Mouse (Mus musculus) intestine, embryonic 14.5 days (tissue): Measurements from ENCODE around the gene Gm7247. TPM values are rescaled to one million over a fixed set of nuclear protein-coding genes. Genes with fewer than 3 reads are reported as not detected.
"Not testable (repeated sequence)": the region's sequence is repeated elsewhere in the genome, so short reads cannot be mapped to it uniquely, and the experiment has no call there.

Experiments used
- ATAC-seq: fragments of 200-750 bp; cut with Nextera tagmentation; replicated peaks from 2 replicates; pipeline ENCODE4 v1.8.0; 2017; ENCODE audit warnings: low read depth, moderate number of reproducible peaks, moderate TSS enrichment, moderate library complexity; ENCODE audit not compliant: low FRiP score, low TSS enrichment
- DNase-seq: peaks from one replicate; pipeline ENCODE4 v3.0.0-alpha.2; 2018; ENCODE audit warnings: low spot score
- H3K27ac ChIP-seq: fragments of 300-500 bp; sonication (generic); 2 replicates; pipeline ENCODE4 v1.5.1; 2014; ENCODE audit warnings: low read depth, mild to moderate bottlenecking, control low read depth
- H3K27me3 ChIP-seq: fragments of 300-500 bp; sonication (generic); replicated peaks from 2 replicates; pipeline ENCODE4 v1.6.1; 2014; ENCODE audit warnings: low read length, control low read depth; ENCODE audit not compliant: control insufficient read depth, insufficient read depth
- H3K36me3 ChIP-seq: fragments of 300-500 bp; sonication (generic); 2 replicates; pipeline ENCODE4 v1.6.1; 2014; ENCODE audit warnings: low read length, control low read depth; ENCODE audit not compliant: control insufficient read depth, insufficient read depth
- H3K4me1 ChIP-seq: fragments of 300-500 bp; sonication (generic); replicated peaks from 2 replicates; pipeline ENCODE4 v1.6.1; 2014; ENCODE audit warnings: low read length, control low read depth, mixed read lengths; ENCODE audit not compliant: control insufficient read depth, insufficient read depth
- H3K4me2 ChIP-seq: fragments of 300-500 bp; sonication (generic); 2 replicates; pipeline ENCODE4 v1.6.1; 2014; ENCODE audit warnings: low read length
- H3K4me3 ChIP-seq: fragments of 300-500 bp; sonication (generic); 2 replicates; pipeline ENCODE4 v1.5.1; 2014; ENCODE audit warnings: low read depth, low read length, control low read depth, mixed read lengths
- H3K9ac ChIP-seq: fragments of 300-500 bp; sonication (generic); 2 replicates; pipeline ENCODE4 v1.6.1; 2014; ENCODE audit warnings: mild to moderate bottlenecking, low read length
- H3K9me3 ChIP-seq: fragments of 300-500 bp; sonication (generic); 2 replicates; pipeline ENCODE4 v1.6.1; 2016; ENCODE audit warnings: low read length, control low read depth; ENCODE audit not compliant: control insufficient read depth
- WGBS: fragments of 180-500 bp; shearing (Covaris S2); extraction: QIAGEN DNeasy Blood & Tissue Kit; methylation state at CpG from one replicate; pipeline ENCODE4 v1.1.7; 2014; 5-methylcytosine and 5-hydroxymethylcytosine counted together
- polyA plus RNA-seq: library from polyadenylated mRNA; unstranded; fragments of >200 nt; fragmentation: Nextera tagmentation; extraction: Ambion mirVana; gene quantifications from 2 replicates; pipeline ENCODE4 v1.2.1, GENCODE M21; 2014

Gm7247 gene
- polyA plus RNA-seq, 1 experiment from 2014 or later, result not detected

DNA sequence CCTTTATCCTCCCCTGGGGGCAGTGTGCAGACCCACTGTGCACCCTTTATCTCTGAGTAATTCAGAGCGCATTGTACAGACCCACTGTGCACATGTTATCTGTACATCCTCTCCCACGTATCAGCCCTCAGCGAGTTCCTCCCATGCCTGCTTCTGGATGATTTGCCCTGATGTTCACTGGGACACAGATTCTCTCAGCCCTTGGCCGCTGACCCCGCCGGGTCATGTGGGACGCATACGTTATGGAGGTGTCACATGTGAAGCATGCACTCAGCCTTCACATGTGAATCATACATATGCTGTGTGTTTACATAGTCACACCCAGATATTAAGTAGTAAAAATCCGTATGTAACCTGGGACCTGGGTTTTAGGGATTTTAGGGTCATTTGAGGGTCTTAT lies 26.7 kb downstream of the Gm7247 start:
- no peak overlapping the region for H3K4me3 ChIP-seq
- H3K27ac ChIP-seq, result no peak overlapping the region
- DNase-seq (peak; percentile 70), ATAC-seq (0 out of 2 replicates have a peak, but pooled peaks have one; percentile 24)
- no peaks in the 10 kb centered on the region for H3K27me3 ChIP-seq
- H3K4me1 ChIP-seq, result no peaks in the 10 kb centered on the region
- no peaks in the 10 kb centered on the region for H3K36me3 ChIP-seq
- WGBS, result 94% methylated on average over 9 of the region's 9 CpGs
- H3K9me3 ChIP-seq, result 0 out of 2 replicates have a peak, but pooled peaks cover 8% of the 10 kb centered on the region
- H3K4me2 ChIP-seq, result no peak overlapping the region
- H3K9ac ChIP-seq, result no peak overlapping the region

DNA sequence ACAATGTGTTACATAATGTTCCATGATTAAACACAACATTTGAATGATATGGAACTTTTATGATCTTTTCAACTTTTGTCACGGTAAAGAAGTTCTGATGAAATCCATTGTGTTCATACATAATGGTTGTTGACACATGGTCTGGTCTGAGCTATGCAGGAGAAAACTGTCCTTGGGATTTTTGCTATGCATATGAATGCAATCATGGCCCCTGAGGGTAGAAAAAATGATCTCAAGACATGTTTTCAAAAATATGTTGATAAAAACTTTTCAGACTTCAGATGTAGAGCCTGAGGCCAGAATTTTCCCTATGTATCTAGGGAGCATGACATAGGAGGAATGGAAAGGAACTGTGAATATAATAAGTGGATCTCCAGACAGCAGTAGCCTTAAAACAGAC lies 49.0 kb downstream of the Gm7247 start, which contains the start of gene Vmn2r88:
TSS of gene Vmn2r88 (plus strand) at position 301 of the 400 bp plus-strand sequence.
- Histone ChIP-seq H3K9ac (no peak within 1 kb of the TSS), H3K4me2 (no peak within 1 kb of the TSS), H3K4me3 (no peak within 1 kb of the TSS), H3K4me1 (no peaks in the 10 kb centered on the region), H3K27me3 (no peaks in the 10 kb centered on the region), H3K36me3 (no peaks in the 10 kb centered on the region), H3K9me3 (no peaks in the 10 kb centered on the region), H3K27ac (no peak within 1 kb of the TSS)
- 85% methylated on average over 1 of the region's 1 CpGs for WGBS
- ATAC-seq (no peak), DNase-seq (no peak)

DNA sequence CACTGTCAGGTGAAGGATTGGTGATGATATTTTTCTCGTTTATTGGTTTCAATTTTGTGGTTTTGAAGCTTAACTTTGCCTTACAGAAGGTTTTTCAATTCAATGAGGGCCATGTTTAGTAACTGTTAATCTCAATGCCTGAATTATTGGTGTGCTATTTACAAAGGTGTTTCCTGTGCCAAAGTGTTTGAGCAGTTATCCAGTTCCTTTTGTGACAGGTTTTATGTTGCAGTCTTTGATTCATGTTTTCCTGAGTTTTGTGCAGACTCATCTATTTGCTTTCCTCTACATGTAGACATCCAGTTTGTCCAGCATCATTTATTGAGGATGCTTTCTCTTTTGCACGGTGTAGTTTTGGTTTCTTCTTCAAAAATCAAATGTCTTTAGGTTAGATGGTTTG lies 62.3 kb downstream of the Gm7247 start:
- WGBS, result 66% methylated on average over 2 of the region's 2 CpGs
- Histone ChIP-seq H3K4me1 (no peaks in the 10 kb centered on the region), H3K27me3 (no peaks in the 10 kb centered on the region), H3K4me2 (no peak overlapping the region), H3K9me3 (no peaks in the 10 kb centered on the region), H3K27ac (no peak overlapping the region), H3K36me3 (no peaks in the 10 kb centered on the region), H3K4me3 (no peak overlapping the region), H3K9ac (no peak overlapping the region)
- DNase-seq, result no peak
- no peak for ATAC-seq

DNA sequence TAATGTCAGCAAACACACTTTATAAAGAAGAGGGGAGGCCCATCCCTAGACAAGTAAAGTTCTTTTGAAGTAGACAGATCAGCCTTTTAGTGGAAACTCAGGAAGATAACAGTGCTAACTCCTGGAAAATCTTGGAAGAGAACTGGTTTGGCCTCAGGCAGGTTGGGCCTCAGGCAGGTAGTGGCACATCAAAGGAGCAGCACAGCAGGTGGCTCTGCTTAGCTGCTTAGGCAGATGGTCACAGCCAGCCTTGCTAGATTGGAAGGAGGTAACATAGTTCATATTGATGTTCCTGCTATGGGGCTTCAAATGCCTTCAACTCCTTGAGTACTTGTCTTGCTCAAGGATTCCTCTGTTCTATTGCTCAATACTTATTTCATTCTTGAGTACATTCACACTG lies 68.6 kb downstream of the Gm7247 start:
- H3K27ac ChIP-seq, H3K27me3 ChIP-seq, H3K9ac ChIP-seq, H3K9me3 ChIP-seq, DNase-seq, H3K4me2 ChIP-seq, H3K36me3 ChIP-seq, H3K4me1 ChIP-seq, H3K4me3 ChIP-seq, ATAC-seq: not testable (repeated sequence)

DNA sequence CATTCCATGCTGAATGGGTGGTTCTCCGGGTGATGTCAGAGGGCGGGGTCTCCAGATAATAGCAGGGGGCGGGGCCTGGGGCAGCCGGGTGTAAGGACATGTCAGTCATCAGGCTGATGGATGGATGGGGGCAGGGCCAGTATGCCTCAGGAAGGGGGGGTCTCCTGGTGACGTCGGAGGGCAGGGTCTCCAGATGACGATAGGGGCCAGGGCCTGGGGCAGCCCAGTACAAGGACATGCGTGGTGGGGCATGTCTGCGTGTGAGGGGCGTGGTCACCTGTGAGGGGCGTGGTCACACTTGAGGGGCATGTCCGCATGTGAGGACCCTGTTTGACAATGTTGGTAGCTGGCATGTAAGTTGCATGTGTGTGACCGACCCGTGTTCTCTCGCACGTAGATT lies 73.0 kb downstream of the Gm7247 start:
- H3K4me1 ChIP-seq, result no peaks in the 10 kb centered on the region
- 0 out of 2 replicates have a peak, but pooled peaks cover 5% of the 10 kb centered on the region for H3K9me3 ChIP-seq
- H3K4me2 ChIP-seq, result no peak overlapping the region
- ATAC-seq (no peak), DNase-seq (no peak)
- H3K36me3 ChIP-seq, result no peaks in the 10 kb centered on the region
- no peak overlapping the region for H3K9ac ChIP-seq
- H3K27me3 ChIP-seq, result no peaks in the 10 kb centered on the region
- no peak overlapping the region for H3K4me3 ChIP-seq
- WGBS, result 93% methylated on average over 16 of the region's 16 CpGs
- no peak overlapping the region for H3K27ac ChIP-seq

DNA sequence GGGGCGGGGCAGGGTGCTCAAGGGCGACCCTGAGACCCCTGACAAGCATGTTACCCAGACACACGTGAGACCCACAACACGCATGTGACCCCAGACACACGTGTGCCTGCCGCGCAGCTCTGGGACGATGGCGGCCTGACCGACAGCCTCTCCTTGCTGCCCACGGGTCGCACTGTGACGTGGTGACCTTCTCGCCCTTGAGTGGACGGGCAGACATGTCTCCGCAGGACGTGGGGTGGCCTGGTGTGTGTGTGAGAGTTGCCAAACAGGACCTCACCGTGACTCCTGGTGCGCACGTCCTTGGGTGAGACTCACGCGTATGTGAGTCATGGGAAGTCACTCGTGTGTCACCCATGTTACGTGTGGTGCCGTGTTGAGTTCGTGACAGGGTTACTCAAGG lies 73.5 kb downstream of the Gm7247 start:
- 95% methylated on average over 26 of the region's 26 CpGs for WGBS

DNA sequence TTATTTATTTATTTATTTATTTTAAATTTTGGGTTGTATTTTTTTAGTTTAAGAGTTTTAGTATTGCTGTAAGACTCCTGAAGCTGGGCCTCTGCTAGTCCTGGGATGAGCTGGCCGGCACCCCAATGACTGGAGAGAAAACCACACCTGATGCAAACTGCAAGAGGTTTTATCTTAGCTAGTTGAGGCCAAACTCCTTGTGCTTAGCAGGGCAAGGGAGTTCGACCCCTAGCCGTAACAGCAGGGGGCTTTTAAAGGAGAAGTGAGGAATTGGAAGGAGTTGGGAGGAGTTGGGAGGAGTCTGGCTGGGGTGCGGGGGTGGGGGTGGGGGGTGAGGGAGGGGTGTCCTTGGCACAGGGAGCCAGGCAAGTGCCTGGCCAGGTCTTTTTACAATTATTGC lies 77.4 kb downstream of the Gm7247 start:
- WGBS, result 84% methylated on average over 4 of the region's 4 CpGs
- no peak overlapping the region for H3K9ac ChIP-seq
- ATAC-seq (no peak), DNase-seq (peak; percentile 51)
- H3K4me3 ChIP-seq, result no peak overlapping the region
- H3K4me2 ChIP-seq, result no peak overlapping the region
- no peaks in the 10 kb centered on the region for H3K4me1 ChIP-seq
- H3K27me3 ChIP-seq, result no peaks in the 10 kb centered on the region
- H3K36me3 ChIP-seq, result no peaks in the 10 kb centered on the region
- H3K9me3 ChIP-seq, result 0 out of 2 replicates have a peak, but pooled peaks cover 5% of the 10 kb centered on the region
- H3K27ac ChIP-seq, result no peak overlapping the region

More for the DNA sequence above, 73.5 kb downstream of the Gm7247 start:
- no peak for DNase-seq
- no peak overlapping the region for H3K4me2 ChIP-seq
- H3K4me3 ChIP-seq, result no peak overlapping the region
- ATAC-seq, result no peak
- H3K27ac ChIP-seq, result no peak overlapping the region
- H3K27me3 ChIP-seq, result no peaks in the 10 kb centered on the region
- H3K36me3 ChIP-seq, result no peaks in the 10 kb centered on the region
- 0 out of 2 replicates have a peak, but pooled peaks cover 5% of the 10 kb centered on the region for H3K9me3 ChIP-seq
- no peak overlapping the region for H3K9ac ChIP-seq
- no peaks in the 10 kb centered on the region for H3K4me1 ChIP-seq

DNA sequence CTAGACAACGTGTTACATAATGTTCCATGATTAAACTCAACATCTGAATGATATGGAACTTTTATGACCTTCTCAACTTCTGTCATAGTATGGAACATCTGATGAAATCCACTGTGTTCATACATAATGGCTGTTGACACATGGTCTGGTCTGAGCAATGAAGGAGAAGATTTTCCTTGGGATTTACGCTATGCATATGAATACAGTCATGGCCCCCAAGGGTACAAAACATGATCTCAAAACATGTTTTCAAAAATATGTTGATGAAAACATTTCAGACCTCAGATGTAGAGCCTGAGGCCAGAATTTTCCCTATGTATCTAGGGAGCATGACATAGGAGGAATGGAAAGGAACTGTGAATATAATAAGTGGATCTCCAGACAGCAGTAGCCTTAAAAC lies 90.0 kb downstream of the Gm7247 start, which contains the start of gene Vmn2r89:
TSS of gene Vmn2r89 (plus strand) at position 301 of the 400 bp plus-strand sequence.
- H3K4me3 ChIP-seq, H3K27me3 ChIP-seq, H3K9ac ChIP-seq, H3K4me1 ChIP-seq, H3K27ac ChIP-seq, H3K9me3 ChIP-seq, ATAC-seq, H3K36me3 ChIP-seq, DNase-seq, H3K4me2 ChIP-seq: not testable (repeated sequence)
- 81% methylated on average over 2 of the region's 2 CpGs for WGBS

DNA sequence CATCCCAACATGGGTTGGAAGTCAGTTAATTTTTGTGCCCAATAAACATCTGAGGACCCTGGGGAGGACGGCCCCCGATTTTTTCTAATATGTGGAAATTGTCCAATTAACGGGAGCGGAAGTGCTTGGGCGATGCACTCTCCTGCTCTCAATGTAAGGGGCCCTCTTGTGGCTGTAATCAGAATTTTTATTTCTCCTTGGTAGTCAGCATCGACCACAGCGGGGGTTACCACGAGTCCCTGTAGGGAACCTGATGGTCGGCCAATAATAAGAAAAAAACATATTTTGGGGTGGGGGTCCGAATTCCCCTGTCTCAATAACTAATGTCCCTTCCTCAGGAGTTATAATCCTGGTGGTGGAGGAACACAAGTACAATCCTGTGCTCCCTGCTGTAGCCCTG lies 118.7 kb downstream of the Gm7247 start:
- not testable (repeated sequence) for H3K27me3 ChIP-seq, H3K36me3 ChIP-seq, H3K9ac ChIP-seq, ATAC-seq, H3K9me3 ChIP-seq, H3K4me3 ChIP-seq, H3K4me2 ChIP-seq, H3K27ac ChIP-seq, DNase-seq, H3K4me1 ChIP-seq
- WGBS, result 92% methylated on average over 10 of the region's 10 CpGs
